Mouse (Mus musculus): ENCODE results near the gene Wdr18. TPM values are rescaled to one million over a fixed set of nuclear protein-coding genes. Genes with fewer than 3 reads are reported as not detected.

Gene Wdr18
- total RNA-seq, 2 experiments from 2014 or later: 21.7 to 24.0 TPM

DNA sequence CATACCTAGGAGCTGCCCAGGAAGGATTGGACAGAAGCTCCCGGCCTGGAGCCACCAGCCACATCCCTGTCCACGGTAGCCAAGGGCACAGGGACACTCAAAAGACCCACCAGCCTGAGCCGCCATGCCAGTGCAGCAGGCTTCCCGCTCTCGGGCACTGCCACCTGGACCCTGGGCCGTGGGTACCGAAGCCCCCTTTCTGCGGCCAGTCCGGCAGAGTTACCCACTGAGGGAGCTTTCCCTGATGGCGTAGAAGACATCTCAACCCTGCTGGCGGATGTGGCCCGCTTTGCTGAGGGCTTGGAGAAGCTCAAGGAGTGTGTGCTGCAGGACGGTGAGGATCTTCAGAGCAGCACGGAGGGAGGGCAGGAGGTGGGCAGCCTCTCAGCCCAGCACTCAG, 57.8 kb downstream of the Wdr18 start:
- intact Hi-C loops (cut with DNase I): no loop called here
- no peak for DNase-seq

DNA sequence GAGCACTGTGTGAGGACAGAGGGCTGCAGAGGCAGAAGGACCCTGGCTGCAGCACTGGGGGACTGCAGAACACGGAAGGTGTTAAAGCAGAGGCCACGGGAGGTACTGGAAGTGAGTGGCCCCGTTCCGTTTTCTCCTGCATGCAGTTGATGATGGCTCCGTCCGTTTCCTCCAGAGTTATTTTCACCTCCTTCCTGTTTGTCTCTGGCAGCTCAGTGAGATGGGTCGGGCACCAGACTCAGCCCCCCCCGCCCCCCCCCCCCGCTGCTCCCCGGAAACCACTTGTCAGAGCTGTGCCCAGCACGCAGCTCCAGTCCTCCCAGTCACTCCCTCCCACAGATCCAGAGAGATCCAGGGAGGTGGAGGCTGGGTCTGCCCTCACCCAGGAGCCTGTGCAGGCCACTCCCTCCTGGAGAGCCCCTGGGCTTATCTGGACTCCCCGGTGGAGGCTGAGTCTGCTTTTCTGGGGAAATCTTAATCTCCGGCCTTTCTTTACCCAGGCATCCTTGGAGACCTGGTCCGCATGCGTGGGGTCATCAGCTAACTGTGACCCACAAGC, 58.9 kb downstream of the Wdr18 start:
- intact Hi-C loops (cut with DNase I): no loop called here
- DNase-seq: peak in 1 of 2 experiments; percentile 51

DNA sequence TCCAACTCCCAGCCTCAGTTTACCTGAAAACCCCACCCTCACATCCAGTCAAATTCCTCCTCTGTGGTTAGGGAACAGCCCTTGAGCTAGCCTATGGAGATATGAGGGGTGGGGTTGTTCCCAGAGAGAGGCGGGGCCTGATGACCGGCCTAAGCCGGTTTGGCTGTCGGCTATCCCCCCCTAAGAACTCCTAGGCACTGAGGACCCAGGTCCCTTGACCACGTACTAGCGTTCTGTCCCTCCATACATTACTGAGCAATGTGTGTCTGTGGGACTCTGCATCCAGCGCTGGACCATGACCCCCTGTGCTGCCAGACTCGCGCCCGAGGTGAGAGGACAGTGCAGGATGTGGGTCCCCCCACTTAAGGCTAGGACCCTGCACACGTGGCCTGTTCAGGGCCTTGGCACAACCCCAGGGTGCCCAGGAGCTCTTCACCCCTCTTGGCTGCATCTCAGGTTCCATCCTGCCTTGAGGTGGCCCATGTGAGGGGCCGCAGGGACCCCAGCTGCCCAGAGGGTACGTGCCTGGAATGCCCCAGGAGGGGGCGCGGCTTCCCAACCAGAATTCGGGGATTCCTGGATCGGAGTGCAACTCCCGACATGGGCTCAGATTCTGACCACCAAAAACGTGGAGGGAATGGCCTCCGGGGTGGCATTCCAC, 59.6 kb downstream of the Wdr18 start:
- intact Hi-C loops (cut with DNase I): no loop called here
- DNase-seq: peak in 1 of 2 experiments; percentile 39

Other genes with a start within 250 kb of the Wdr18 start
- 10 to 100 TPM; 35.7 to 38.7 TPM for gene Hcn2, start 243.5 kb upstream of the Wdr18 start, total RNA-seq (2021)
- 10 to 100 TPM; 45.3 to 46.8 TPM for gene Polrmt, start 213.6 kb upstream of the Wdr18 start, total RNA-seq (2021)
- gene Fgf22, start 205.1 kb upstream of the Wdr18 start, total RNA-seq (2021): not detected
- 10 to 100 TPM; 25.9 to 26.7 TPM for gene Rnf126, start 193.2 kb upstream of the Wdr18 start, total RNA-seq (2021)
- gene Fstl3, start 182.9 kb upstream of the Wdr18 start, total RNA-seq (2021): 1 to 10 TPM; 2.8 to 3.4 TPM
- gene Prss57, start 169.2 kb upstream of the Wdr18 start, total RNA-seq (2021): under 1 TPM in 1 of 2 experiments, not detected in 1; 0.51 TPM
- 10 to 100 TPM; 71.8 to 86.5 TPM for gene Palm, start 166.6 kb upstream of the Wdr18 start, total RNA-seq (2021)
- under 1 TPM; 0.26 to 0.54 TPM for gene Misp, start 139.2 kb upstream of the Wdr18 start, total RNA-seq (2021)
- 10 to 100 TPM; 82.2 TPM for gene Ptbp1, start 105.7 kb upstream of the Wdr18 start, total RNA-seq (2021)
- gene Prtn3, start 85.7 kb upstream of the Wdr18 start, total RNA-seq (2021): under 1 TPM in 1 of 2 experiments, not detected in 1; 0.29 TPM
- under 1 TPM; 0.20 to 0.29 TPM for gene Plppr3, start 85.5 kb upstream of the Wdr18 start, total RNA-seq (2021)
- not detected for gene Elane, start 73.9 kb upstream of the Wdr18 start, total RNA-seq (2021)
- gene Cfd, start 69.3 kb upstream of the Wdr18 start, total RNA-seq (2021): 10 to 100 TPM; 14.2 to 77.3 TPM
- gene Med16, start 51.2 kb upstream of the Wdr18 start, total RNA-seq (2021): 10 to 100 TPM; 48.3 to 51.5 TPM
- not detected for gene Gm26602, start 49.3 kb upstream of the Wdr18 start, total RNA-seq (2021)
- gene Kiss1r, start 43.2 kb upstream of the Wdr18 start, total RNA-seq (2021): under 1 TPM; 0.41 to 0.43 TPM
- 10 to 100 TPM; 81.8 to 93.4 TPM for gene R3hdm4, start 38.9 kb upstream of the Wdr18 start, total RNA-seq (2021)
- 1 to 10 TPM; 2.2 to 2.6 TPM for gene Arid3a, start 33.1 kb upstream of the Wdr18 start, total RNA-seq (2021)
- gene Grin3b, start 10.6 kb downstream of the Wdr18 start, total RNA-seq (2021): under 1 TPM; 0.10 to 0.19 TPM
- gene Tmem259, start 24.2 kb downstream of the Wdr18 start, total RNA-seq (2021): 100 to 1,000 TPM; 124 to 125 TPM
- gene Cnn2, start 28.4 kb downstream of the Wdr18 start, total RNA-seq (2021): 10 to 100 TPM; 36.2 to 45.9 TPM
- gene Abca7, start 36.3 kb downstream of the Wdr18 start, total RNA-seq (2021): 1 to 10 TPM; 7.0 to 8.5 TPM
- gene Arhgap45, start 56.5 kb downstream of the Wdr18 start, total RNA-seq (2021): 10 to 100 TPM in 1 of 2 experiments, 1 to 10 TPM in 1; 4.9 to 11.3 TPM
- gene Polr2e, start 79.6 kb downstream of the Wdr18 start, total RNA-seq (2021): 10 to 100 TPM; 68.6 to 73.5 TPM
- gene Gpx4, start 87.0 kb downstream of the Wdr18 start, total RNA-seq (2021): 100 to 1,000 TPM; 636 to 681 TPM
- 10 to 100 TPM; 13.5 to 14.0 TPM for gene Sbno2, start 145.4 kb downstream of the Wdr18 start, total RNA-seq (2021)
- 100 to 1,000 TPM; 105 to 118 TPM for gene Stk11, start 155.7 kb downstream of the Wdr18 start, total RNA-seq (2021)
- gene Atp5d, start 178.5 kb downstream of the Wdr18 start, total RNA-seq (2021): 1,000 to 10,000 TPM; 1,168 to 1,183 TPM
- gene Cbarp, start 180.7 kb downstream of the Wdr18 start, total RNA-seq (2021): 1 to 10 TPM; 3.0 to 3.3 TPM
- 100 to 1,000 TPM; 158 to 178 TPM for gene Midn, start 188.1 kb downstream of the Wdr18 start, total RNA-seq (2021)
- gene Cirbp, start 205.8 kb downstream of the Wdr18 start, total RNA-seq (2021): 10 to 100 TPM; 40.4 to 64.3 TPM
- gene 1600002K03Rik, start 212.8 kb downstream of the Wdr18 start, total RNA-seq (2021): 1 to 10 TPM; 3.8 to 4.7 TPM
- 1 to 10 TPM; 1.1 to 1.4 TPM for gene Efna2, start 219.3 kb downstream of the Wdr18 start, total RNA-seq (2021)

Data from heart, postnatal 14 days (tissue).